Mouse (Mus musculus) MEL (cell line): ENCODE measurements around the gene Tapbp. TPM values are rescaled to one million over a fixed set of nuclear protein-coding genes. Genes with fewer than 3 reads are reported as not detected.
A peak's percentile ranks its signal among the peaks of the same experiment; 100 is the strongest.

Experiments
- DNase-seq: peaks from one replicate; pipeline ENCODE4 v3.0.0; 2011; ENCODE audit warnings: low read depth, low spot score
- H3K27ac ChIP-seq: 2 replicates; pipeline ENCODE4 v1.5.1; 2012; ENCODE audit warnings: low read depth, mild to moderate bottlenecking, control low read depth, low read length, moderate library complexity; ENCODE audit not compliant: control insufficient read depth
- H3K27me3 ChIP-seq, 2 experiments: fragments of 150-350 bp in 1 of 2; sonication (generic) in 1 of 2; 2 replicates each; pipeline ENCODE4 v1.6.1; 2012; ENCODE audit warnings: low read length in 2 of 2, mild to moderate bottlenecking in 2 of 2, improper control_type of control experiment in 1 of 2, moderate library complexity in 1 of 2; ENCODE audit not compliant: insufficient read depth in 2 of 2, control insufficient read depth in 1 of 2
- H3K36me3 ChIP-seq, 2 experiments: 2 replicates each; pipeline ENCODE4 v1.6.1; 2012 to 2014; ENCODE audit warnings: low read length in 2 of 2, improper control_type of control experiment in 1 of 2, inconsistent platforms in 1 of 2, mild to moderate bottlenecking in 1 of 2; ENCODE audit not compliant: insufficient read depth in 2 of 2, control insufficient read depth in 1 of 2
- H3K4me1 ChIP-seq, 2 experiments: fragments of 150-350 bp in 1 of 2; sonication (generic) in 1 of 2; 2 replicates each; pipeline ENCODE4 v1.6.1; 2012; ENCODE audit warnings: low read length in 2 of 2, improper control_type of control experiment in 1 of 2, mild to moderate bottlenecking in 1 of 2; ENCODE audit not compliant: insufficient read depth in 2 of 2, control insufficient read depth in 1 of 2
- H3K4me3 ChIP-seq, 2 experiments: fragments of 150-350 bp in 1 of 2; sonication (generic) in 1 of 2; 2 replicates each; pipeline ENCODE4 v1.5.1; 2012; ENCODE audit warnings: low read depth in 2 of 2, low read length in 2 of 2, mild to moderate bottlenecking in 2 of 2, moderate library complexity in 2 of 2, control low read depth in 1 of 2, improper control_type of control experiment in 1 of 2; ENCODE audit not compliant: control insufficient read depth in 1 of 2, insufficient read depth in 1 of 2
- H3K79me2 ChIP-seq: 2 replicates; pipeline ENCODE4 v1.6.1; 2012; ENCODE audit warnings: mild to moderate bottlenecking, low read length, moderate library complexity; ENCODE audit not compliant: control insufficient read depth, poor library complexity, insufficient read depth
- H3K9ac ChIP-seq: 2 replicates; pipeline ENCODE4 v1.6.1; 2012; ENCODE audit warnings: low read depth, mild to moderate bottlenecking, control low read depth, low read length, moderate library complexity; ENCODE audit not compliant: control insufficient read depth, poor library complexity, severe bottlenecking
- H3K9me3 ChIP-seq: fragments of 150-350 bp; sonication (generic); replicated peaks from 2 replicates; pipeline ENCODE4 v1.6.1; 2012; ENCODE audit warnings: mild to moderate bottlenecking, low read length, improper control_type of control experiment, moderate library complexity; ENCODE audit not compliant: insufficient read depth
- CHD1 ChIP-seq: IDR thresholded peaks from 2 replicates; pipeline ENCODE4 v1.6.1; 2012; ENCODE audit warnings: low read depth, mild to moderate bottlenecking, inconsistent platforms, low read length, improper control_type of control experiment
- CTCF ChIP-seq, 3 experiments: IDR thresholded peaks in 2 of 3; conservative IDR thresholded peaks in 1 of 3; 2 replicates each; pipeline ENCODE4 v1.5.1; 2011 to 2012; ENCODE audit warnings: low read length in 3 of 3, low read depth in 2 of 3, mild to moderate bottlenecking in 2 of 3, improper control_type of control experiment in 1 of 3, inconsistent platforms in 1 of 3, mixed read lengths in 1 of 3, moderate library complexity in 1 of 3; ENCODE audit not compliant: control insufficient read depth in 1 of 3, insufficient read depth in 1 of 3, poor library complexity in 1 of 3, severe bottlenecking in 1 of 3
- E2F4 ChIP-seq: IDR thresholded peaks from 2 replicates; pipeline ENCODE4 v1.6.1; 2011; ENCODE audit warnings: low read depth, low read length, improper control_type of control experiment, borderline replicate concordance
- ETS1 ChIP-seq: IDR thresholded peaks from 2 replicates; pipeline ENCODE4 v1.6.1; 2012; ENCODE audit warnings: low read depth, mild to moderate bottlenecking, inconsistent platforms, low read length, improper control_type of control experiment, moderate library complexity
- GABPA ChIP-seq: IDR thresholded peaks from 2 replicates; pipeline ENCODE4 v1.6.1; 2012; ENCODE audit warnings: low read depth, mild to moderate bottlenecking, inconsistent platforms, low read length, improper control_type of control experiment, moderate library complexity
- GATA1 ChIP-seq: IDR thresholded peaks from 2 replicates; pipeline ENCODE4 v1.6.1; 2011; ENCODE audit warnings: low read depth, low read length, improper control_type of control experiment
- HCFC1 ChIP-seq: IDR thresholded peaks from 2 replicates; pipeline ENCODE4 v1.6.1; 2012; ENCODE audit warnings: low read depth, mild to moderate bottlenecking, inconsistent platforms, low read length, improper control_type of control experiment, moderate library complexity
- KAT2A ChIP-seq: conservative IDR thresholded peaks from 2 replicates; pipeline ENCODE4 v1.6.1; 2012; ENCODE audit warnings: low read depth, low read length, improper control_type of control experiment, inconsistent platforms
- MAZ ChIP-seq: IDR thresholded peaks from 2 replicates; pipeline ENCODE4 v1.6.1; 2012; ENCODE audit warnings: low read depth, mild to moderate bottlenecking, inconsistent platforms, low read length, improper control_type of control experiment
- MEF2A ChIP-seq: IDR thresholded peaks from 2 replicates; pipeline ENCODE4 v1.6.1; 2014; ENCODE audit warnings: low read depth, mild to moderate bottlenecking, inconsistent platforms, low read length, improper control_type of control experiment; ENCODE audit not compliant: poor library complexity, insufficient replicate concordance, severe bottlenecking; ENCODE audit errors: extremely low read depth
- MYC ChIP-seq: IDR thresholded peaks from 2 replicates; pipeline ENCODE4 v1.6.1; 2011; ENCODE audit warnings: low read depth, mild to moderate bottlenecking, low read length, improper control_type of control experiment, moderate library complexity
- NELFE ChIP-seq: IDR thresholded peaks from 2 replicates; pipeline ENCODE4 v1.6.1; 2011; ENCODE audit warnings: low read depth, low read length, improper control_type of control experiment
- NRF1 ChIP-seq: IDR thresholded peaks from 2 replicates; pipeline ENCODE4 v1.6.1; 2014; ENCODE audit warnings: low read depth, mild to moderate bottlenecking, inconsistent platforms, low read length, improper control_type of control experiment, moderate library complexity; ENCODE audit not compliant: poor library complexity, insufficient read depth, severe bottlenecking
- POLR2A ChIP-seq, 2 experiments: IDR thresholded peaks; 2 replicates each; pipeline ENCODE4 v1.6.1; 2011 to 2012; ENCODE audit warnings: low read length in 2 of 2, mild to moderate bottlenecking in 2 of 2, control low read depth in 1 of 2, improper control_type of control experiment in 1 of 2, low read depth in 1 of 2, moderate library complexity in 1 of 2; ENCODE audit not compliant: control insufficient read depth in 1 of 2, insufficient read depth in 1 of 2, poor library complexity in 1 of 2
- POLR2AphosphoS2 ChIP-seq: IDR thresholded peaks from 2 replicates; pipeline ENCODE4 v1.6.1; 2011; ENCODE audit warnings: low read length, improper control_type of control experiment
- POLR2AphosphoS5 ChIP-seq: IDR thresholded peaks from 2 replicates; pipeline ENCODE4 v1.6.1; 2012; ENCODE audit warnings: low read depth, borderline replicate concordance, mild to moderate bottlenecking, inconsistent platforms, low read length, moderate library complexity, mixed read lengths
- RCOR1 ChIP-seq: IDR thresholded peaks from 2 replicates; pipeline ENCODE4 v1.6.1; 2012; ENCODE audit warnings: low read depth, mild to moderate bottlenecking, inconsistent platforms, low read length, improper control_type of control experiment
- SIN3A ChIP-seq: IDR thresholded peaks from 2 replicates; pipeline ENCODE4 v1.6.1; 2012; ENCODE audit warnings: low read length, improper control_type of control experiment, inconsistent platforms
- SMC3 ChIP-seq: IDR thresholded peaks from 2 replicates; pipeline ENCODE4 v1.6.1; 2011; ENCODE audit warnings: low read depth, low read length, improper control_type of control experiment
- TAL1 ChIP-seq: IDR thresholded peaks from 2 replicates; pipeline ENCODE4 v1.6.1; 2012; ENCODE audit warnings: mild to moderate bottlenecking, inconsistent platforms, low read length, moderate library complexity, mixed read lengths
- TCF12 ChIP-seq: IDR thresholded peaks from 2 replicates; pipeline ENCODE4 v1.6.1; 2014; ENCODE audit warnings: low read depth, mild to moderate bottlenecking, inconsistent platforms, low read length, improper control_type of control experiment, moderate library complexity
- USF1 ChIP-seq: IDR thresholded peaks from 2 replicates; pipeline ENCODE4 v1.6.1; 2014; ENCODE audit warnings: low read depth, mild to moderate bottlenecking, inconsistent platforms, low read length, improper control_type of control experiment, moderate library complexity
- USF2 ChIP-seq, 2 experiments: IDR thresholded peaks; 2 replicates each; pipeline ENCODE4 v1.6.1; 2011 to 2012; ENCODE audit warnings: improper control_type of control experiment in 2 of 2, low read length in 2 of 2, borderline replicate concordance in 1 of 2, inconsistent platforms in 1 of 2, low read depth in 1 of 2, mild to moderate bottlenecking in 1 of 2; ENCODE audit not compliant: insufficient read depth in 1 of 2
- ZC3H11A ChIP-seq: IDR thresholded peaks from 2 replicates; pipeline ENCODE4 v1.6.1; 2012; ENCODE audit warnings: low read depth, mild to moderate bottlenecking, inconsistent platforms, low read length, improper control_type of control experiment
- ZKSCAN1 ChIP-seq: IDR thresholded peaks from 2 replicates; pipeline ENCODE4 v1.6.1; 2012; ENCODE audit warnings: low read depth, mild to moderate bottlenecking, inconsistent platforms, low read length, improper control_type of control experiment, moderate library complexity
- ZMIZ1 ChIP-seq: IDR thresholded peaks from 2 replicates; pipeline ENCODE4 v1.6.1; 2012; ENCODE audit warnings: low read depth, mild to moderate bottlenecking, inconsistent platforms, low read length, improper control_type of control experiment, moderate library complexity
- ZNF384 ChIP-seq: IDR thresholded peaks from 2 replicates; pipeline ENCODE4 v1.6.1; 2012; ENCODE audit warnings: low read depth, mild to moderate bottlenecking, inconsistent platforms, low read length, improper control_type of control experiment
- polyA plus RNA-seq, 2 experiments: library from polyadenylated mRNA; stranded (reverse) in 1 of 2; unstranded in 1 of 2; fragments of >175 nt in 1 of 2; fragments of >200 nt in 1 of 2; gene quantifications; 2 replicates each; pipeline versions ENCODE4 v1.2.1 to v1.2.4; 2012; ENCODE audit warnings: low replicate concordance in 2 of 2, low read depth in 1 of 2; ENCODE audit not compliant: insufficient read length in 2 of 2, insufficient read depth in 1 of 2, missing spikeins in 1 of 2
- total RNA-seq: library from RNA; depleted of rRNA; stranded (reverse); fragments of 300-350 nt; gene quantifications from 2 replicates; pipeline ENCODE4 v1.2.3, GENCODE M21; 2012

The Tapbp gene
- total and polyA plus RNA-seq, 3 experiments = 24.3 to 33.3 TPM; not detected in 1

DNA sequence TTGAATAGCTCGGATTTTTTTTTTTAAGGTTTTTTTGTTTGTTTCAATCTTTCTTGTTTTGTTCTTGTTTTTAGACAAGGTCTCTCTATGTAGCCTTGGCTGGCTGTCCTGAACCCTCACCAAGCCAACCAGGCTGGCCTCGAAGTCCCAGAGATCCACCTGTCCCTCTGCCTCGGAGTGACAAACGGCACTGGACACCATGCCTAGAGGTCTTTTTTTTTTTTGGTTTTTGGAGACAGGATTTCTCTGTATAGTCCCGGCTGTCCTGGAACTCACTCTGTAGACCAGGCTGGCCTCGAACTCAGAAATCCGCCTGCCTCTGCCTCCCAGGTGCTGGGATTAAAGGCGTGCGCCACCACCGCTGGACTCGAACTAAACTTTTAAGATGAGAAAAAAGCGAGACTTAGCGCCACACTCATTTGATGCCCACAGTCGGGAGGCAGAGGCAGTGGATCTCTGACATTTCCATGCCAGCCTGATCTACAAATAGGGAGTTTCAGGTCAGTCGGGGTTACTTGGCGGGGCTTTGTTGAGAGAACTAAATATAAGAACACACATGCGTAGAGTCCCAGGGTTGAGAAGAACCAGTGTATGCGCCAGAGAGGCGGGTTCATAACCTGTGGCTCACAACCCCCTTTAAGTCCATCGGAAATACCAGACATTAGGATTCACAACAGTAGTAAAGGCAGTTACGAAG is 12.7 kb downstream of the Tapbp start:
- H3K9me3 ChIP-seq = no peaks in the 10 kb centered on the region
- H3K36me3 ChIP-seq = peaks cover 0 to 8% of the 10 kb centered on the region in 2 experiments; a peak in 2 of 4 replicates
- H3K9ac ChIP-seq = peak overlapping the region; percentile 75
- peak overlapping the region; percentile 74 to 78 for H3K4me3 ChIP-seq
- no peak for TF ChIP-seq GATA1
- no peak for TF ChIP-seq SMC3
- 0 out of 2 replicates have a peak, but pooled peaks have one; percentile 7 for TF ChIP-seq ZMIZ1
- H3K79me2 ChIP-seq = peaks cover 24% of the 10 kb centered on the region
- H3K27me3 ChIP-seq = no peaks in the 10 kb centered on the region
- no peak for DNase-seq
- H3K27ac ChIP-seq = peak overlapping the region; percentile 56
- peaks cover 2 to 24% of the 10 kb centered on the region in 2 experiments for H3K4me1 ChIP-seq

DNA sequence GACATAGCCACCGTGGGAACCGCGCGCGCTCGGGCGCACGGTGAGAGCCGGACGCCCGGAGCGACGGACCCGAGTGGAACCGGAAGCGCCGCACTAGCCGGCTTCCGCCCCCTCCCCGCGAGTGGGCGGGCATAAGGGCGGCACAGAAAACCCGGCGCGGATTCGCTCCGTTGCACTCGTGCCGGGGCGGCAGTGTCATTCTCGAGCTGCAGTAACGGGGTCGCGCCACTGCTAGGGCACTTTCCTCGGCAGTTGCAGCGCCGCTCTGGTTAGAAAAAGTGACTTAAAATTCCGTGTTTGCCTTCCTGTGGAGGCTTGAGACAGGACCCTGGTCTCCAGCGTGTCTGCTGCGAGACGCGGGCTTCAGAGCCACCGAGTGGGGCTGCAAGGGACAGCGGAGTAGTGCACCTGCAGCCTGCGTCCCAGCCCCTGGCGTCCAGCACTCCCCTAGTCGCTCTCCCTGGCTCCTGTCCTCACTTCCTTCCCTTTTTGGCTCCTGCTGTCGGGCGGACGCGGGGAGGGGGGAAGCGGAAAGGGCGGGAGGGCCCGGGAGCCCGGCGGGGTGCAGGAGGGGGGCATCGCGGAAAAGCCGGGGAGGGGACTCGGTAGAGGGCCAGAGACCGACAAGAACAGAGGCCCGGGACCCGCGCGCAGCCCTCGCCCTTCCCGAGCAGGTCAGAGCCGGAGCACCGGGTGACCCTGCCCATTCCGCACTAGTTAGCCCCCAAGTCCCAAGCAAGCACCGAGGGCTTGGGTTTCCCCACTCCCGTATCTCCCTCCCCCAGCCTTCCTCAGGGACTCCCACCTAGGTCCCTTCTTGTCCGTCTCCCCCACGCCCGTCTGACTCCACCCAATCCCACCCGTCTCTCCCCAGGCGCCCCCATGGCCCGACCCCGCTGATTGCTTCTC is 13.9 kb downstream of the Tapbp start, which contains the start of gene Rgl2:
Gene Rgl2, plus strand, starts transcription at position 173 of the 909 bp plus-strand sequence.
- Histone ChIP-seq H3K4me3 (peak within 1 kb of the TSS; percentile 74 to 78), H3K9ac (peak within 1 kb of the TSS; percentile 93), H3K79me2 (peaks cover 24% of the 10 kb centered on the region), H3K9me3 (no peaks in the 10 kb centered on the region), H3K27ac (peak within 1 kb of the TSS; percentile 98), H3K4me1 (peaks cover 0 to 13% of the 10 kb centered on the region in 2 experiments; a peak in 2 of 4 replicates), H3K27me3 (no peaks in the 10 kb centered on the region), H3K36me3 (peaks cover 0 to 3% of the 10 kb centered on the region in 2 experiments; a peak in 2 of 4 replicates)
- peak; percentile 95 for DNase-seq
- TF ChIP-seq NRF1 (no peak), MYC (no peak), POLR2AphosphoS2 (peak; percentile 87), POLR2AphosphoS5 (no peak), POLR2A (IDR thresholded peaks at IDR 0.05; ENCODE audit: control insufficient read depth in 1 of 2, insufficient read depth in 1 of 2, low read depth in 1 of 2, low read length in 2 of 2, poor library complexity in 1 of 2) (peak; percentile 61 to 82), USF1 (no peak), ZC3H11A (no peak), MAZ (peak; percentile 100), GABPA (no peak), E2F4 (no peak), ZKSCAN1 (no peak), HCFC1 (peak; percentile 94), SIN3A (peak; percentile 97), SMC3 (0 out of 2 replicates have a peak, but pooled peaks have one; percentile 6), ETS1 (peak; percentile 59; the same call in 1 of the 2 replicates), KAT2A (peak; percentile 73; the same call in 1 of the 2 replicates), TAL1 (no peak), CHD1 (0 out of 2 replicates have a peak, but pooled peaks have one; percentile 6), CTCF (IDR thresholded peaks at IDR 0.05 in 2 of 3, conservative IDR thresholded peaks at IDR 0.05 in 1 of 3; ENCODE audit: control insufficient read depth in 1 of 3, insufficient read depth in 1 of 3, low read depth in 2 of 3, low read length in 3 of 3, poor library complexity in 1 of 3, severe bottlenecking in 1 of 3) (peak in 1 of 3 experiments; percentile 22; a peak in 3 of 6 replicates), ZNF384 (no peak), TCF12 (peak; percentile 67), ZMIZ1 (no peak; the same call in 1 of the 2 replicates), RCOR1 (no peak), USF2 (IDR thresholded peaks at IDR 0.05; ENCODE audit: borderline replicate concordance in 1 of 2, insufficient read depth in 1 of 2, low read depth in 1 of 2, low read length in 2 of 2) (no peak), MEF2A (no peak), NELFE (peak; percentile 49)
